ENCODE assay signal across 22 mouse cellular contexts in the genomic region with DNA sequence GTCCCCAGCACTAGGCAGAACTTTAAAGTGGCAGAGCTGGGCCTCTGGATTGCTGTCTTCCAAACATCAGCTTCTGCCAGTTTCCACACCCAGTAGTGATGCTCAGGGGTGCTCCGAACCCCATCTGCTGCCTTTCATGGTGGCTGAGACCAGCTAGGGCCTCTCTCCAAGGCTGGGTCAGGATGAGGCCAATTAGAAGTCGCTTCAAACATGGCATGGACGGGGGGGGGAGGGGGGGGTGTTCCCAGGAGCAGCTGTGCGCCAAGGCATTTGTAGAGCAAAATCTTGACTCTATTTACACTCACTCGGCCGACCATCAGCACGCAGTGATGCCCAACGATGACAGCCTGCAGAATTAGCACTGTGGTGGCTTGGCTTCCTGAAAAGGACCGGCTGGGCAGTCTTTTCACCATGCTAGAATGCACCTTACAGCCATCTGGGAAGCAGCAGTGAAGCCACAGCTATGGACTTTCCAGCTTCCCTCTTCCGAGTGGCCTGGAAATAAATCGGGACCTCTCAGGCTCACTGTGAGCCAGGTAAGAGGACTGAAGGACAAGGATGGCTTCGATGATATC.
DNase-seq lines count a peak whose midpoint lies in the region; ATAC-seq and TF ChIP-seq lines count a peak whose summit lies in the region.
"Had no signal": no experiment of that assay in that cellular context is flagged by ENCODE, and none has a peak within 500 bp of the region (broad histone marks: within the 10 kb centered on the region; RNA-seq: fewer than 3 reads in every experiment).

No protein-coding gene starts in this region.

- H3K4me1 ChIP-seq in embryonic facial prominence, embryonic 15.5 days = peaks cover 62% of the 10 kb centered on the region
- peaks cover 38% of the 10 kb centered on the region for H3K4me1 ChIP-seq in hindbrain, embryonic 15.5 days (replicated peaks)
- peaks cover 3% of the 10 kb centered on the region; the same call in 1 of the 2 replicates for H3K4me1 ChIP-seq in midbrain, postnatal 0 days (ENCODE audit: insufficient read depth, low read length)

- WGBS in embryonic facial prominence, embryonic 15.5 days = 53% methylated on average over 12 of the region's 12 CpGs
- WGBS in hindbrain, embryonic 15.5 days = 31% methylated on average over 12 of the region's 12 CpGs
- 50% methylated on average over 12 of the region's 12 CpGs for WGBS in midbrain, postnatal 0 days

- H3K27ac ChIP-seq in embryonic facial prominence, embryonic 15.5 days (replicated peaks) = no peak overlapping the region
- no peak overlapping the region for H3K27ac ChIP-seq in hindbrain, embryonic 15.5 days (replicated peaks)
- no peak overlapping the region for H3K27ac ChIP-seq in midbrain, postnatal 0 days (ENCODE audit: low read depth, low read length)
- H3K27ac ChIP-seq: forebrain, embryonic 13.5 days; kidney, embryonic 15.5 days; neural tube, embryonic 15.5 days had no signal

- 0 out of 2 replicates have a peak, but pooled peaks have one; percentile 48 for ATAC-seq in embryonic facial prominence, embryonic 15.5 days (ENCODE audit: insufficient number of reproducible peaks, low FRiP score, low TSS enrichment, low read depth)
- ATAC-seq in hindbrain, embryonic 15.5 days (ENCODE audit: low FRiP score, low read depth) = peak; percentile 43; the same call in 1 of the 2 replicates
- no peak for ATAC-seq in midbrain, postnatal 0 days (ENCODE audit: low FRiP score)
- ATAC-seq: forebrain, embryonic 13.5 days; intestine, postnatal 0 days had no signal

- no peak overlapping the region for H3K4me2 ChIP-seq in embryonic facial prominence, embryonic 15.5 days (replicated peaks)
- H3K4me2 ChIP-seq in hindbrain, embryonic 15.5 days = no peak overlapping the region
- H3K4me2 ChIP-seq in midbrain, postnatal 0 days (ENCODE audit: low read depth, low read length, poor library complexity, severe bottlenecking) = no peak overlapping the region
- H3K4me2 ChIP-seq: forebrain, embryonic 13.5 days; kidney, embryonic 15.5 days; neural tube, embryonic 15.5 days had no signal

- H3K36me3 ChIP-seq in embryonic facial prominence, embryonic 15.5 days = no peaks in the 10 kb centered on the region
- no peaks in the 10 kb centered on the region for H3K36me3 ChIP-seq in hindbrain, embryonic 15.5 days
- no peaks in the 10 kb centered on the region for H3K36me3 ChIP-seq in midbrain, postnatal 0 days (ENCODE audit: insufficient read depth, low read length)
- H3K36me3 ChIP-seq: kidney, embryonic 15.5 days; neural tube, embryonic 15.5 days had no signal

- peaks cover 60% of the 10 kb centered on the region for H3K27me3 ChIP-seq in embryonic facial prominence, embryonic 15.5 days
- H3K27me3 ChIP-seq in hindbrain, embryonic 15.5 days = peaks cover 61% of the 10 kb centered on the region
- peaks cover 28% of the 10 kb centered on the region for H3K27me3 ChIP-seq in midbrain, postnatal 0 days (ENCODE audit: insufficient read depth, low read length)

- H3K4me3 ChIP-seq in embryonic facial prominence, embryonic 15.5 days (replicated peaks) = no peak overlapping the region
- no peak overlapping the region for H3K4me3 ChIP-seq in hindbrain, embryonic 15.5 days
- H3K4me3 ChIP-seq in midbrain, postnatal 0 days (ENCODE audit: low read depth, low read length) = no peak overlapping the region
- H3K4me3 ChIP-seq: forebrain, embryonic 13.5 days; kidney, embryonic 15.5 days; megakaryocyte, embryonic 14.5 days; myocyte; neural tube, embryonic 15.5 days had no signal

- H3K9ac ChIP-seq in embryonic facial prominence, embryonic 15.5 days = no peak overlapping the region
- no peak overlapping the region for H3K9ac ChIP-seq in hindbrain, embryonic 15.5 days
- H3K9ac ChIP-seq in midbrain, postnatal 0 days (replicated peaks; ENCODE audit: low read length, poor library complexity, severe bottlenecking) = no peak overlapping the region
- H3K9ac ChIP-seq: forebrain, embryonic 13.5 days; kidney, embryonic 15.5 days; neural tube, embryonic 15.5 days had no signal

- intact Hi-C loops in left cerebral cortex, postnatal 4 days (cut with DNase I) = no loop called here

- peak; percentile 48 for DNase-seq in left cerebral cortex, postnatal 4 days
- no peak for DNase-seq in left cerebral cortex, adult 8-10 months (ENCODE audit: low spot score in 2 of 2)
- DNase-seq in midbrain, postnatal 0 days (ENCODE audit: low spot score) = peak; percentile 60
- DNase-seq in c-Kit-positive CD71-positive TER-119-positive erythroid progenitor cells, embryonic 14.5 days (ENCODE audit: low spot score) = no peak
- no peak for DNase-seq in urinary bladder, postnatal 36 days (ENCODE audit: low spot score in 2 of 2)
- DNase-seq in right cerebral cortex, postnatal 25 days = no peak
- DNase-seq: adrenal gland, postnatal 36 days; B cell, adult 2 months; cerebellum, adult 9-10 months; gastrocnemius, postnatal 25 days; kidney, postnatal 4 days; liver; lung, postnatal 14 days; thymus, postnatal 14 days had no signal

- no peaks in the 10 kb centered on the region for H3K9me3 ChIP-seq in embryonic facial prominence, embryonic 15.5 days (replicated peaks)
- H3K9me3 ChIP-seq in hindbrain, embryonic 15.5 days = no peaks in the 10 kb centered on the region
- H3K9me3 ChIP-seq in midbrain, postnatal 0 days (ENCODE audit: low read length) = no peaks in the 10 kb centered on the region
- H3K9me3 ChIP-seq: forebrain, embryonic 13.5 days; kidney, embryonic 15.5 days; megakaryocyte, embryonic 14.5 days; neural tube, embryonic 15.5 days had no signal

- no peak for TF ChIP-seq CTCF in midbrain, postnatal 0 days (IDR thresholded peaks at IDR 0.05)

Comparison
In these comparisons a context has a peak if more than half of its experiments do, and no peak if none do; other contexts are left out.
1. DNase-seq: peak in left cerebral cortex, postnatal 4 days (single experiment) and midbrain, postnatal 0 days (single experiment); none in left cerebral cortex, adult 8-10 months (0 of 2), c-Kit-positive CD71-positive TER-119-positive erythroid progenitor cells, embryonic 14.5 days (single experiment), urinary bladder, postnatal 36 days (0 of 2) and right cerebral cortex, postnatal 25 days (single experiment).